Mouse (Mus musculus) cerebellum, postnatal 25 days (tissue): ENCODE data around the gene Gdf9.
"Not testable (repeated sequence)": the region's sequence is repeated elsewhere in the genome, so short reads cannot be mapped to it uniquely, and the experiment has no call there.

Experiments
- DNase-seq, 2 experiments: peaks; one replicate each; pipeline ENCODE4 v3.0.0; 2021; ENCODE audit warnings: mixed read lengths in 2 of 2

The Gdf9 gene

DNA sequence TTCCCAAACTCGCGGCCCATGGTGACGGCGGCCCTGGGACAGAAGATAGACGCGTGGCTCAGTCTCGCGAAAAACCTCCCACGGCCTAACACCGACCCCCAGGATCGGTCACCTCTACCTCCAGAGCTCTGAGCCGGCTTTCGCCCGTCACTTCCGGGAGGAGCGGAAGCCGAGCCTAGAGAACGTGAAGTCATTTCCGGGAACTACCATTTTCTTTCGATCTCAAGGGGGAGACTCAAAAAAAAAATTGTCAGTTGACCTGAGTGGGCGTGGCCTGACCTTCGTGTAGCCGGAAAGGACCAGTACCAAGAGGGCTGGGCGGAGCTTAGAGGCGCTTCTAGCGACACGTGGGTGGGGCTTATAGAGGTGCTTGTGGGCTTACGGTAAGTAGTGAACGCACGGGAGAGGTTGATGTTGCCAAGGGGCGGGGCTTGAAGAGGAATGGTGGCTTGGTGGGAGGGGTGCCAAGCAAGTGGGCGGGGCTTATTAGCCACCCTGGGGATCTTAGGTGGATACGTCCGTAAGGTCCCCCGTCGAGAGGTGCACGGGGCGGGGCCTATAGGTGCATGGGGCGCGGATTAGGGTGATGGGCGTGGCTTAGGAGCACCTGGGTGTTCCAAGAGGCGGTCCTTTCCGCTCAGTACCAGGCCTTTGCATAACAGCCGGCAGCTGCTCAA, at the start of gene Gdf9, which contains the start of gene Uqcrq:
Gene Gdf9, plus strand, starts transcription at position 354 of the 677 bp plus-strand sequence.
Gene Uqcrq, minus strand, starts transcription at position 162 of the 677 bp plus-strand sequence.
- peak; percentile 99 to 100 for DNase-seq

DNA sequence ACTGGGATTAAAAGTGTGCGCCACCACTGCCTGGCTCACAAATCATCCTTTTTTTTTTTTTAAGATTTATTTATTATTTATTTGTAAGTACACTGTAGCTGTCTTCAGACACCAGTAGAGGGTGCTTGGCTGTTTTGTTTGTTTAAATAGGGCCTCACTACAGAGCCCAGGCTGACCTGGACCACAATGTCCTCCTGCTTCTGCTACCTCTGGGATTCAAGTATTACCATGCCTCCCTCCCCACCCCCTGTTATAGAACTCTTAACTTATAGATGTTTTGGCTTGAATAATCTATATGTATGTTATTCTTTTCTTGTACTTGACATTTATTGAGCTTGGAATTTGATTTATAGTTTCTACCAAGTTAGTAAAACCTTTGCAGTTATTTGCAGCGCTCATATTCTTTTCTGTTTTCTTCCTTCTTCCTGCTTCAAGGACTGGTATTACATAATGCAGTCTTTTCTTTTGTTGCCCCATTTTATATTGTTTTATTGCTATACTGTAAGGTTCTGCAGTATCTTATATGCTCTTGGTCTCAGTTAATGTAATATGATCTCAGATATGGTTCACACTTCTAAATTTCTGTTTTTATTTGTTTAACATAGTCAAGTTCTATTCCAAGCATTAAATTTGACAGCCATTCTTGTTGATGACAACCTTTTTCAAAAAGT, 46.9 kb upstream of the Gdf9 start:
- DNase-seq, result no peak

DNA sequence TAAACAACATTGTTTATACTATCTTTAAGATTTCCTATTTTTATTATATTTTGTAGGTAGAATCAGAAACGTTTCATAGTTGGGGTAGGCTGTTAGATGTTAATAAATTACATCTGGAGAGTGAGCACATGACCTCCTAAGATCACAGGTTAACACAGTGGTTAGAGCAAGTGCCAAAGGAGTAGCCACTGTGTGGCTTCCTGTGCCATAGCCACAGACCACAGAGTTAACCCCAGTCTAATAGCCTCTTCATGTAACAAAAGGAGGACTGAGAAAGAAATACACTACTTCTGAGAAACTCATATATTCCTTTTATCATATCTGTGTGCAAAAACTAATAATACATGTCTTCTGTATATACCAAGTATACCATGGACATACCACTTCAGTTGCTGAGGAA, 37.0 kb upstream of the Gdf9 start:
- DNase-seq, result no peak

DNA sequence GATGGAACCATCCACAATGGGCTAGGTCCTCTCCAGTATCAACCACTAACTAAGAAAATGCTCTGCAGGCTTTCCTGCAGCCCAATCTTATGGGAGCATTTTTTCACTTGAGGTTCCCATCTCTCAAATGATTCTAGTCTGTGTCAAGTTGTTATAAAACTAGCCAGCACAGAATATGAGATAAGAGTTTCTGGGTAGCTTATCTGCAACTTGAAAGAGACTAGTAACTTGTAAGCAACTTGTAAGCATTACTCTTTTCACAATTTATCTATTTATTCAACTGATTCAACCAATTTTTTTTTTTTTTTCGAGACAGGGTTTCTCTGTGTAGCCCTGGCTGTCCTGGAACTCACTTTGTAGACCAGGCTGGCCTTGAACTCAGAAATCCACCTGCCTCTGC, 27.2 kb upstream of the Gdf9 start:
- DNase-seq, result no peak

DNA sequence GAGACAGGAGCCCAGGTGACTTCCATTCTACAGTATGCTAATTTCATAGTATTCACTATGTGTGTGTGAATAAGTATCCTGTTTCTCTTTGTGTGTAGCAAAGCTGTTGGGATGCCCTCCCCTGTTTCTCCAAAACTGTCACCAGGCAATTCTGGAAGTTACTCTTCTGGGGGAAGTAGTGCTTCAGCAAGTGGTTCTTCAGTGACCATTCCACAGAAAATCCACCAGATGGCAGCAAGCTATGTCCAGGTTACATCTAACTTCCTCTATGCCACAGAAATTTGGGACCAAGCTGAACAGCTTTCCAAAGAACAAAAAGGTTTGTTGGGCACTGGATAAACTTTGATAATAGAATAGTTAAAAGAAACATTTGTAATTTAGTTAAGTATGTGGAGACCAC, 19.1 kb upstream of the Gdf9 start:
- no peak for DNase-seq

DNA sequence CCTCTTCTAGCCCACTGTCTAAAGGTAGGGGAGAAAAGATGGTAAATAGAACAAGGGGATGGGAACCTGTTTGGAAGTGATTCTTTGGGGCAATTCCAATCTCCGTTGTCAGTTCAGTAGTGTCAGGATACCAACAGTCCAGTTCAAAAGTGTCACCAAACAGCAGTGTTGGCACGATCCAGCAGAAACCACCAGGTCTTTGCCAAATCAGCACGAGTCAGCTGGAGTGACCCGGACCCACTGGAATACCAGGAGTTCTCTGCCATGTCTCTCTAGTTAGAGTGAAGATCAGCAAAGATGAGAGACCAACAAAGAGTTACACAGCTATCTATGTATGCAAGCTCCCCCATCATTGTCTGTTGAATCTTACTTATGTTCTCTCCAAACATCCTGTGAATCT, 17.0 kb upstream of the Gdf9 start:
- no peak for DNase-seq

DNA sequence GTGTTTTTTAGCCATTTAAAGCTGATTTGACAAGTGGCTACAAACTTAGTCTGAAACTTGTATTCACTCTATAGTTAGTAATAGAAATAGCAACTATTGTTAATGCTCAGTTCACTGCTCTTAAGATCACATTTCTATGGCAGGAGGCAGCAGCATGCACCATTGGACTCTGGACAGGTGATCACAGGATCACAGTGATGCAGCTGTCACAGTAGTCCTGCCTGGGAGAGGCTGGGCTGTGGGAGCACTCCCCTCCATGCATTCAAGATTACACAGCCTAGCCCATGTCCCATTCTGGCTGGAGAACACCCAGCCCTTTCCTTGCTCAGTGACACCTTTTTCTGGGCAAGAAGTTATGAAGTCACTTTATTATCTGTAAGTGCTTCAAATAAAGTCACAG, 12.8 kb upstream of the Gdf9 start:
- DNase-seq, result no peak

DNA sequence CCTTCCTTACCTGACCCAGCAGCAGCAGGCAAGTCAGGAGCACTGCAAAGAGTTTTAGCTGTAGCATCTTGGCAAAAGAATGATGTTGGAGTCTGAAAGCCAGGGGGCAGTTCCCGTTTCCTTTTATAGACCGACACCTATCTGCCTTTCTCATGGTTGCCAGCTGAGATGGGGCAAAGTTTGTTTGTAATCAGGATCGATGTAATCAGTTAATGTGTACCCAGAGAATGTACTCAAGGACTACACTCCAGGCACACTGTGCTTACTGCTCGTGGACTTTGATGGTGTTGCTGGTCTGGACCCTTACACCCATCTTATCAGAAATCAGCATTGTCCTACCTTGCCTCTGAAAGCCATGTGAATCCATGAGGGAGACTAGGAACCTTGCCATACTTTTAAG, 7.8 kb upstream of the Gdf9 start, which contains the start of gene Leap2:
Gene Leap2, minus strand, starts transcription at position 135 of the 400 bp plus-strand sequence.
- DNase-seq, result no peak

DNA sequence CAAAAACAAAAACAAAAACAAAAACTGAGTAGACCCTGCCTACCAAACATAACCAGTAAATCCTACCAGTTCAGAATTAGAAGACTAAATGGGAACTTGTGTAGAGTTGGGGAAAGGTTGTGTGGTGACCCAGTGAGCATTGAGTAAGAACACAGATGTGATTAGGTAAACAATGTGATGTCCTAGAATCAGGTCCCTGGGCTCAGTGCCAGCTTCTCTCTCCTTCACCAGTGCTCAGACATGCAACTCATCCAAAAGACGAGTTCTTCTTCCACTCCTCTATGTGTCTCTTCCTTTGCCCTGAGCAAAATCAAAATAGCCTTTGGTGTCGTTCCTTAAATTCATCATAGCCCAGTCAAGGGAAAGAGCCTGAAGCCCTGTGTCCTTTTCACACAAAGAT, 6.0 kb upstream of the Gdf9 start:
- DNase-seq, result peak in 1 of 2 experiments; percentile 49

DNA sequence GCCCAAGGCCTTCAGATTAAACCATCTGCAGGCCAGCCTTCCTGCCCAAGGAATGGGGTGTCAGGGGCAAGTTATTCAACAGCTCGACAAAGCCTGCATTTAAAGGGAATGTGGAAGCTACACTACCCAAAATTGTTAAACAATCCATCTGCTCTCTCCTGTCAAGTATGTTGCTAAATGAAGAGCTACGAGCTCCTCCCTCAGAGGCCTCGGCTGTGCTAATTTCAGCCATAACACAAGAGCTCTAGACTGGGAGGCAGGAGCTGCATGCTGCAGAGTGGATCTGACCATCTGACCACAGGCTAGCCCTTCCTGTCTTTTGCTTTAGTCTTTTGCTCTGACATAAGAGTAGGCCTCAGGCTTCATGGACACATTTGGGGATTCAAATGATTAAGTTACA, 5.6 kb upstream of the Gdf9 start:
- no peak for DNase-seq

DNA sequence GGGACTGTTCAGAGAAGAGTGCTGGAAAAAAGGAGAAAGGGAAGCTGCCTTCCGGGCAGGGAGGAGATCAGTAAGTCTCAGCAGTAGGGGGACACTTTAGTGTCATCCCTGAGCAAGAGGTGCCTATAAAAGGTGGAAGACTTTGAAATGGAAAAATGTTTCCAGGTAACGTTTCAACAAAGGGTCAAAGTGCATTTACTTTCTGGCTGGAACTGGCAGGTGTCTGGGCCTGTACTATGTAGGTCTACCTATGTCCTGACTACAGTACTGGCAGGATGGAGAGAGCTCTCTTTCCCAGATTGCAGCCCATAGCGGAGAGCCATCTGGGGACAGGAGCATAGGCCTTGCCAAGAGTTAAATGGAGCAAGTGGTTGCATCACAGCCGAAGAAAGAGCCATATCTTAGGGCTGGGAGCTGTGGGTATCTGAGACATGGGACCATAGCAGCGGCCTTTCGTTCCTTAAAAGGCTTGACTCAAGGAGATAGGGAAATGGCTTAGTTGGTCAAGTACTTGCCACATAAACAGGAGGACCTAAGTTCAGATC, 5.0 kb upstream of the Gdf9 start:
- DNase-seq, result peak; percentile 45 to 54

DNA sequence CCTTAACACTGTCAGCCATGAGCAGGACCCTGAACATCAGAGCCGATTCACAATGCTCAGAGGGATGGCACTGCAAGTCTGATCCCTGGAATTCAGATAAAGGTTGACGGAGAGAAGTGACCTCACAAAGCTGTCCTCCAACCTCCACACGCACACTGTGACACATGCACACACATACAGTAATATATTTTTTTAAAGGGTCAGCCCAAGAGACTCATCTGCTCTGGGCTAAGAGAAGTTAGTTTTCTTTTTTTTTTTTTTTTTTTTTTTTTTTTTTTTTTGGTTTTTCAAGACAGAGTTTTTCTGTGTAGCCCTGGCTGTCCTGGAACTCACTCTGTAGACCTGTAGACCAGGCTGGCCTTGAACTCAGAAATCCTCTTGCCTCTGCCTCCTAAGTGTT, 3.9 kb upstream of the Gdf9 start:
- not testable (repeated sequence) for DNase-seq

DNA sequence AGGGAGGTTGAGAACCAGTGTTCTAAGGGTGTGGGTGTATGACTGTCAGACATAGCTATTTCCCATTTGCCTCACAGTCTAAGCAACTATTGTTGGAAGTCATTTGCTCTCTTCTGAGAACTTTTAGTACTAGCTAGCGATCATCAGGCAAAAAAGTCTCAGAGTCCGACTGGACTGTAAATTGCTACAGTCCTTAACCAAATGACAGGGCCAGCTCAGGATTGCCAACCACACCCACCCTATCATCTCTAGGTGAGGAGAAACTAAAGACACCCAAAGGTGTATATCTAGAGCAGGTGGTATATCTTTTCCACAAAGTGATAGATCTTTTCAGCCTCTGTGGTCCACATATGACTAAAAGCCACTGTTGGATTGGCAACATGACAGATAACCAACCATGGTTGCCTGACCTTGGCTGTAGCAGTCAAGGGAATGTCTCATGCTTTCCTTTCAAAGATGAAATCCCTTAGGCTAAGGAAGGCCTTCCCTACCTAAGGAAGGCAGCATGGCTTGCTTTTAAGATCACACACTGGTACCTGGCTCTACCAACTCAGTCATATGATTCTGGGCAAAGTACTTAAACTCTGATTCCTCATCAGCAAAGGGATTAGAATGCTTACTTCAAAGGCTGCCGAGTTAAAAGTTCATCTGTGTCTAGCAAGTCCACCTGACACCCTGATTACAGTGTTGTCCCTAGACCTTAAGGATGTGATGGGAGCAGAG, 2.7 kb upstream of the Gdf9 start:
- DNase-seq, result no peak

DNA sequence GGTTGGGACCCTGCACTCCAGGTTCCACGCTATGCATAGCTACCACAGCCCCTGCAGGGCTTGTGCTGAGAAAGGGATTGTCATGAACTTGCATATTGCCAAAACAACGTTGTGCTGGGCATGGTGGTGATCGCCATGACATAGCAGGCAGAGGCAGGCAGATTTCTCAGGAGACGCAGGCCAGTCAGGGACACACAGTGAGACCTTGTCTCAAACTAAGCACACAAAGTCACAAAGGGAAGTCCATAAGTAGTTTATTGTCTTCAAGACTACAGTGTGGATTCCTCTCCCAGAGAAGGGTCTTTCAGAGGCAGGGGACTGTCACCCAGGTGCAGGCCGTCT, 2.1 kb upstream of the Gdf9 start:
- DNase-seq, result no peak

DNA sequence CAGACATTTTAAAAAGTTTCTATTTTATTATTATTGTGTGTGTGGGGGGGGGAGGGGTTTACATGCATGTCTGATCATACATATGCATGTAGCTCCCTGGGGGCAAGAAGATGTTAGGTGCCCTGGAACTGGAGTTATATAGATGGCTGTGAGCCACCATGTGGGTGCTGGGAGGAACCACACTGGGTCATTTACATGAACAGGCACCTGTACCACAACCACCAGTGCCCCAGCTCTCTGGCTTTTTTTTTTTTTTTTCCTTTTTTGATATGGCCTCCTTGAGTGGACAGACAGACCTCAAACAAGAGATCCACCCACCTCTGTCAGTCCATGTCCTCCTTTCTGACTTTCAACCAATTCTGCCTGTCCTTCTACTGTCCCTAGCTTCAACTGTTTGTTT, 1.6 kb upstream of the Gdf9 start:
- no peak for DNase-seq

DNA sequence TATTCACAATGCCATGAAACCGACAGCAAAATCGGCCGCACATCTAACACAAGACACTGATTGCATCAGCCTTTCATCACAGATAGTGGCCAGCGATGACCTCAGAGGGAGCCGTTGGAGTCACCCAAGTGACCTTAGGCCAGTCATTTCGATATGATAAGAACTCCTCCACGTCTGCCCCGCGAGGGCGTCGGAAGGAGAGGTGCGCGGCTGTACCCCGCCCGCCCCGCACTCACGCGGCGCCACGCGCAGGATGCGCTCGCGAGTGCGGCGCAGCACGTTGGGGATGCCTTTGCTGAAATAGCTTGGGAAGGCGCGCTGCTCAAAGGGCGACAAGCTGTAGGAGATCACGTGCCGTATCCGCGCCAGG, 538 bp upstream of the Gdf9 start:
- no peak for DNase-seq

DNA sequence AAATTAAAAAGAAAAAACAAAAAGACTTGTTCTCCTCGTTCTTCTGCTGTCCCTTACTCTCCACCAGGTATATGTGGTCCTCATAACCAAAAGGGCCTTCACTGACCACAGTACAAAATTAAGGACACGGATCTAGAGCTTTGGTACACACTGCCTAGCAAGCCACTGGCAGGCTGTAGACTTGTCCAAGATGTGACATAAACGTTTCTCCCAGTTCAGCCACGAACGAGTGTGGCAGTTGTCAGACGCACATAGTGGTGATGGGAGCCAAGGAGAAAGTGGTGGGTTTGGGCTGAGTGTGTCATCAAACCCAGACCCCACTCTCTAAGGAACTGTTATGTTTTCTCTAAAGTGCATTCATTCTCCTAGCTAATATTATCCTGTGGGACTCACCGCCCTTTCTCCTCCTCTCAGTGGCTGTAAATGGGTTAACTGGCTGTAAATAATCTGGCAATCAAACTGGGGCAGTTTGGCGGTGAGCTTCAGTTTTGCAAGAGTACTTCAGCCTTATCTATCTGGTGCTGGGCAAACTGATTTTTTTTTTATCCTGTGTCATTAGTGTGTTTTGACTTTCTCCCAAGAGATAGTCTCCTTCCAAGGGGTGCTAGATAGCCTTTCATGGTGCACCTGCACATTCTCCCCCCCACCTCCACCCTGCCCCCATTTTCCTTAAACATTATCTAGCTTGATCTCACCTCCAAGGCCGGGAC, 679 bp downstream of the Gdf9 start:
- DNase-seq, result no peak

DNA sequence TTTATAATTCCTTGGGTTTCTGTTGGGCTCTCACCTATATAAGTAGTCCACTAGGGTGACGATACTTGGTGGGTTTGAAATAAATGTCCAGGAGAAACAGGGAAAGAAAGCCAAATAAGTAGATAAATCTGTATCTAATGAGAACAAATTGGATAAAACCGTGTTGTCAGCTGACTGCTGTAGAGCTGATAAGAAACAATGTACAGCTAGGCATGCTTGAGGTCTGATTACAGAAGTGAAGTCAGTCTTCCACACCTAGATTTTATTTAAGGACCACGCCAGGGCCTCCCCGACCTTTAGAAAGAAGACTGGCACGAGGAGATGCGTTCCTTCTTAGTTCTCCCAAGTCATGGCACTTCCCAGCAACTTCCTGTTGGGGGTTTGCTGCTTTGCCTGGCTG, 2.2 kb downstream of the Gdf9 start:
- no peak for DNase-seq

DNA sequence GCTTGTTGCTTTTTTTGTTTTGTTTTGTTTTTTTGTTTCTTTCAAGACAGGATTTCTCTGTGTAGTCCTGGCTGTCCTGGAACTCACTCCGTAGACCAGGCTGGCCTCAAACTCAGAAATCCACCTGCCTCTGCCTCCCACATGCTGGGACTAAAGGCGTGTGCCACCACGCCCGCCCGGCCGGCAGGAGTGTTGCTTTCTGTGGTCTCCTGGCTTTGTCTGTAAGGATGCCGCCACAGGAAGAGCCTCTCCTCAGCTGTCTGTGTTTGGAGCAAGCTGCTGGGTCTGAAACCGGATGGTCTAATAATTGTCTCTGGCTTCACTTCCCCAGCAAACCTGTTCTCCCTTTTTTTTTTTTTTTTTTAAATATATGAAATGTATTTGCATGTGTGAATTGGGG, 4.7 kb downstream of the Gdf9 start:
- no peak for DNase-seq

DNA sequence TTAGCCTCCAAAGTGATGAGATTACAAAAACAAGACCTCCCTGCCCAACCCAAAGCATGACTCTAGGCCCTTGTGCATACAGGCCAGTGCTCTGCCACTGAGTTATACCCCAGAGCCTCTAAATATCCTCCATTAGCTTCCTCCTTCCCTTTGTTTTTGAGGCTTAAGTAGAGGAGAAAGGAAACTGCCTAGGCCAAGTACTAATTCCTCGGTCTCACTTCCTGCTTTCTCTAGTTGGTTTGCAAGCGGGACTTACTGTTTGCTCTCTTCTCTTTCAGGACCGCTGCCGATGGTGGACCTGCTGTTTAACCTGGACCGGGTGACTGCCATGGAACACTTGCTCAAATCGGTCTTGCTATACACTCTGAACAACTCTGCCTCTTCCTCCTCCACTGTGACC, 5.5 kb downstream of the Gdf9 start:
- no peak for DNase-seq

DNA sequence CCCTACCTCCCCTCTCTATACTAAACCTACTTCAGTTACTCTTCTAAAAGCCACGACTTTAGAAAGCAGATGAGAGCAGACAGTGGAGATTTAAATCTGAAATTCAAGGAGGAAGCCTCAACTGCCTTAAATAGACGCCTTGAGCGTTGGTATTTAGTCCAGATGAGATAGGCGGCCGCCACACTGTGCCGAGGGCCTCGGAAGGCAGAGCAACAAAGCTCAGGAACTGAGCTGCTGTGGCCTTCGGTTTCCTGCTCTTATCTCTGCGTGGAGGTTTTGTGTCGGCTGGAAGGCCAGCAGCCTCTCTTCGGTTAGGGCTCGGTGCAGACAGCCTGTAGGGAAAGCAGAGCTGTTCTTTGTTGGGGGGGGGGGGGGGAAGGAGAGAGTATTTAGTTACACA, 11.1 kb downstream of the Gdf9 start:
- DNase-seq, result no peak

DNA sequence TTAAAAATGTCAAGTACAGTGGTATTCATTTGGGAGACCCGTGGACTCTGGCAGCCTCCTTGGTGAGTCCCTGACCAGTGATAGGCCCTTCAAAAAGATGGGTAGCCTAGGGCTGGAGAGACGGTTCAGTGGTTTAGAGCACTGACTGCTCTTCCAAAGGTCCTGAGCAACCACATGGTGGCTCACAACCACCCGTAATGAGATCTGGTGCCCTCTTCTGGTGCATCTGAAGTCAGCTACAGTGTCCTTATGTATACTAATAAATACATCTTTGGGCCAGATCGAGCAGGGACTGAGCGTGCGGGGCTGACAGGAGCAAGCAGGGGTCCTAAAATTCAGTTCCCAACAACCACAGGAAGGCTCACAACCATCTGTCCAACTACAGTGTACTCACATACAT, 13.0 kb downstream of the Gdf9 start:
- peak; percentile 51 to 71 for DNase-seq

DNA sequence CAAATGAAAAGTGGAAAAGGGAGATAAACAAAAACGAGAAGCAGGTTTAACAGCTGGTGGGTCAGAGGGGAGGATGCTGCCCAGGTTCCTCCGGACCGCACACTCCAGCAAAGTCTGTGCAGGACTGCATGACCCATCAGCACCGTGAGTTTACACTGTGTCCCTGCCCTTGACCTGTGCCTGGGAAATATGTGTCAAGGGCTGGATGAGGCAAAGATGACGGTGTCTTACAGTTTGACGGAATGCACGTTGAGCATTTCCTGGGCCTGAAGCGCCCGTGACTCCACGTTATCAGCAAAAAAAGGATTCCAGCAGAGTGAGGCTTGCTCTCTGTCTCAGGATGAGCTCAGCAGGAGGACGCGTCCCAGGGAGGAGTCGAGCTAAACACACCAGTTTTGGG, 14.7 kb downstream of the Gdf9 start:
- no peak for DNase-seq
